Mouse (Mus musculus) MEL (cell line): ENCODE results near the gene Tgfbi.

Experiments
- CHD2 ChIP-seq: IDR thresholded peaks from 2 replicates; pipeline ENCODE4 v1.6.1; 2011; ENCODE audit warnings: low read length, improper control_type of control experiment
- CTCF ChIP-seq, 3 experiments: IDR thresholded peaks in 2 of 3; conservative IDR thresholded peaks in 1 of 3; 2 replicates each; pipeline ENCODE4 v1.5.1; 2011 to 2012; ENCODE audit warnings: low read length in 3 of 3, low read depth in 2 of 3, mild to moderate bottlenecking in 2 of 3, improper control_type of control experiment in 1 of 3, inconsistent platforms in 1 of 3, mixed read lengths in 1 of 3, moderate library complexity in 1 of 3; ENCODE audit not compliant: control insufficient read depth in 1 of 3, insufficient read depth in 1 of 3, poor library complexity in 1 of 3, severe bottlenecking in 1 of 3
- HCFC1 ChIP-seq: IDR thresholded peaks from 2 replicates; pipeline ENCODE4 v1.6.1; 2012; ENCODE audit warnings: low read depth, mild to moderate bottlenecking, inconsistent platforms, low read length, improper control_type of control experiment, moderate library complexity
- MAFK ChIP-seq: IDR thresholded peaks from 2 replicates; pipeline ENCODE4 v1.6.1; 2011; ENCODE audit warnings: low read depth, mild to moderate bottlenecking, low read length, improper control_type of control experiment, borderline replicate concordance
- POLR2A ChIP-seq, 2 experiments: IDR thresholded peaks; 2 replicates each; pipeline ENCODE4 v1.6.1; 2011 to 2012; ENCODE audit warnings: low read length in 2 of 2, mild to moderate bottlenecking in 2 of 2, control low read depth in 1 of 2, improper control_type of control experiment in 1 of 2, low read depth in 1 of 2, moderate library complexity in 1 of 2; ENCODE audit not compliant: control insufficient read depth in 1 of 2, insufficient read depth in 1 of 2, poor library complexity in 1 of 2
- RCOR1 ChIP-seq: IDR thresholded peaks from 2 replicates; pipeline ENCODE4 v1.6.1; 2012; ENCODE audit warnings: low read depth, mild to moderate bottlenecking, inconsistent platforms, low read length, improper control_type of control experiment
- TAL1 ChIP-seq: IDR thresholded peaks from 2 replicates; pipeline ENCODE4 v1.6.1; 2012; ENCODE audit warnings: mild to moderate bottlenecking, inconsistent platforms, low read length, moderate library complexity, mixed read lengths
- TCF12 ChIP-seq: IDR thresholded peaks from 2 replicates; pipeline ENCODE4 v1.6.1; 2014; ENCODE audit warnings: low read depth, mild to moderate bottlenecking, inconsistent platforms, low read length, improper control_type of control experiment, moderate library complexity

GRCm38 (mm10) chr13:56681924-56682323, 72.6 kb downstream of the Tgfbi start:
- TF ChIP-seq CHD2 (no peak), CTCF (IDR thresholded peaks at IDR 0.05 in 2 of 3, conservative IDR thresholded peaks at IDR 0.05 in 1 of 3; ENCODE audit: control insufficient read depth in 1 of 3, insufficient read depth in 1 of 3, low read depth in 2 of 3, low read length in 3 of 3, poor library complexity in 1 of 3, severe bottlenecking in 1 of 3) (no peak), POLR2A (IDR thresholded peaks at IDR 0.05; ENCODE audit: control insufficient read depth in 1 of 2, insufficient read depth in 1 of 2, low read depth in 1 of 2, low read length in 2 of 2, poor library complexity in 1 of 2) (no peak), HCFC1 (no peak), RCOR1 (no peak), MAFK (no peak), TAL1 (no peak), TCF12 (no peak)
